Mouse (Mus musculus) limb, embryonic 12.5 days (tissue): ENCODE data around the gene Mpnd. TPM values are rescaled to one million over a fixed set of nuclear protein-coding genes. Genes with fewer than 3 reads are reported as not detected.

Experiments
- ATAC-seq: fragments of 200-750 bp; cut with Nextera tagmentation; 2 replicates; pipeline ENCODE4 v1.8.0; 2017; ENCODE audit warnings: low read depth, moderate TSS enrichment; ENCODE audit not compliant: insufficient number of reproducible peaks, insufficient read depth, low FRiP score, low TSS enrichment
- H3K27ac ChIP-seq: fragments of 300-500 bp; sonication (generic); 2 replicates; pipeline ENCODE4 v1.5.1; 2016; ENCODE audit warnings: mild to moderate bottlenecking, moderate library complexity
- H3K27me3 ChIP-seq: fragments of 300-500 bp; sonication (generic); 2 replicates; pipeline ENCODE4 v1.6.1; 2016; ENCODE audit warnings: mild to moderate bottlenecking, moderate library complexity
- H3K36me3 ChIP-seq: fragments of 300-500 bp; sonication (generic); 2 replicates; pipeline ENCODE4 v1.6.1; 2016; ENCODE audit warnings: mild to moderate bottlenecking, moderate library complexity
- H3K4me1 ChIP-seq: fragments of 300-500 bp; sonication (generic); replicated peaks from 2 replicates; pipeline ENCODE4 v1.6.1; 2016
- H3K4me2 ChIP-seq: fragments of 300-500 bp; sonication (generic); 2 replicates; pipeline ENCODE4 v1.6.1; 2016; ENCODE audit warnings: mild to moderate bottlenecking, moderate library complexity
- H3K4me3 ChIP-seq: fragments of 300-500 bp; sonication (generic); replicated peaks from 2 replicates; pipeline ENCODE4 v1.5.1; 2016; ENCODE audit warnings: mild to moderate bottlenecking
- H3K9ac ChIP-seq: fragments of 300-500 bp; sonication (generic); replicated peaks from 2 replicates; pipeline ENCODE4 v1.6.1; 2016; ENCODE audit warnings: mild to moderate bottlenecking, moderate library complexity
- H3K9me3 ChIP-seq: fragments of 300-500 bp; sonication (generic); 2 replicates; pipeline ENCODE4 v1.6.1; 2016; ENCODE audit warnings: mild to moderate bottlenecking, moderate library complexity
- WGBS: fragments of 180-500 bp; shearing (Covaris S2); methylation state at CpG from one replicate; pipeline ENCODE4 v1.1.7; 2016; 5-methylcytosine and 5-hydroxymethylcytosine counted together
- polyA plus RNA-seq: library from polyadenylated mRNA; unstranded; fragments of >200 nt; fragmentation: Nextera tagmentation; extraction: Ambion mirVana; gene quantifications from 2 replicates; pipeline ENCODE4 v1.2.1, GENCODE M21; 2016

The Mpnd gene
- 165 and 169 TPM in 2 replicates for polyA plus RNA-seq

DNA sequence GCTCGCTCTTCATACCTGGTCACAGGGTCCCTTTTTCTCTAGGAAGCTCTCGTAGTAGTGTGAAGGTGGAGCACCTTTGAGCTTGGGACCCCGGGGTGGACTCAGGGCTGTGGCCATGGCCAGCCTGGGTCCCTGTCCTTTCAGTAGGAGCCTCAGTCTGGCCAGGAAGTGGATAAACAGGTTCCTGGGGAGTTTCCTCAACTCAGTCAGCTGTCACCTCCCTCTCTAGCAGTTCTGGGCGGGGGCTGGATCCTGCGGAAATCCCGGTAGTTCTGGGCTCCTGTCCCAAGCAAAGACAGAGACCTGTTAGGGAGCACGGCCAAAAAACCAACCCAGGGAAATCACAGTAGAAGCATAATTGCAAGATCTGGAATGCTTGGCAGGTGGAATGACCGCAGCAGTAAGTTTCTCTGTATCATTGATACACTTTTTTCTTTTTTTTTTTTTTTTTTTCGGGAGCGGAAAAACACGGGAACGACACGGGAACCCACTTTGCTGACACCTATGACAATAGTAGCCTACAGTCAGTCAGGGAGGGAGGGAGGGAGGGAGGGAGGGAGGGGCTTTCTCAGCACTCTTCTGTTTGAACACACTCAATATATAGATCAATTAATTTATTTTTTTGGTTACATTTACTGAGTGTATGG lies at the start of gene Mpnd, which contains the start of gene Stap2:
Mpnd (plus strand) TSS at position 297 of the 647 bp plus-strand sequence.
Stap2 (minus strand) TSS at position 170 of the 647 bp plus-strand sequence.
- no peak for ATAC-seq
- 0 out of 2 replicates have a peak, but pooled peaks cover 1% of the 10 kb centered on the region for H3K36me3 ChIP-seq
- peaks cover 22% of the 10 kb centered on the region for H3K4me1 ChIP-seq
- H3K4me3 ChIP-seq = no peak within 1 kb of the TSS
- no peak within 1 kb of the TSS for H3K4me2 ChIP-seq
- no peak within 1 kb of the TSS for H3K27ac ChIP-seq
- H3K9ac ChIP-seq = no peak within 1 kb of the TSS
- no peaks in the 10 kb centered on the region for H3K9me3 ChIP-seq
- 35% methylated on average over 13 of the region's 13 CpGs for WGBS
- H3K27me3 ChIP-seq = peaks cover 18% of the 10 kb centered on the region

DNA sequence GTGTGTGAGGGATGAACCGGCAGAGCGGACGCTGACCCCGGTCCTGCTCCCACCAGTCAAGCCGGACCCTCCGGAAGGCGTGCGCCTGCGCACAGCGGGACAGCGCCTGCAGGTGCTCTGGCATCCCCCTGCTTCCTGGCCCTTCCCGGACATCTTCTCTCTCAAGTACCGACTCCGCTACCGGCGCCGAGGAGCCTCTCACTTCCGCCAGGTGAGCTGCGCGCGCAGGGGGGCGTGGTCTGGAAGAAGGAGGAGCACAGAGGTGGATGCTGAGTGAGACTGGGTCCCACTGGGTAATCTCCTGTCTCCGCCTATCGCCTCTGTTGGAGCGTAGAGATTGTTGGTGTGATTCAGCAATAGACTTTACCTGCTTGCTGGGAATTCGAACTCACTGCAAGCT lies 49.4 kb upstream of the Mpnd start:
- WGBS = 1% methylated on average over 26 of the region's 26 CpGs
- H3K27ac ChIP-seq = no peak overlapping the region
- H3K4me1 ChIP-seq = peaks cover 24% of the 10 kb centered on the region
- peaks cover 5% of the 10 kb centered on the region; the same call in 1 of the 2 replicates for H3K36me3 ChIP-seq
- H3K9me3 ChIP-seq = no peaks in the 10 kb centered on the region
- H3K27me3 ChIP-seq = peaks cover 32% of the 10 kb centered on the region
- H3K4me3 ChIP-seq = peak overlapping the region; percentile 51
- H3K4me2 ChIP-seq = peak overlapping the region; percentile 79
- peak overlapping the region; percentile 51 for H3K9ac ChIP-seq
- ATAC-seq = no peak

DNA sequence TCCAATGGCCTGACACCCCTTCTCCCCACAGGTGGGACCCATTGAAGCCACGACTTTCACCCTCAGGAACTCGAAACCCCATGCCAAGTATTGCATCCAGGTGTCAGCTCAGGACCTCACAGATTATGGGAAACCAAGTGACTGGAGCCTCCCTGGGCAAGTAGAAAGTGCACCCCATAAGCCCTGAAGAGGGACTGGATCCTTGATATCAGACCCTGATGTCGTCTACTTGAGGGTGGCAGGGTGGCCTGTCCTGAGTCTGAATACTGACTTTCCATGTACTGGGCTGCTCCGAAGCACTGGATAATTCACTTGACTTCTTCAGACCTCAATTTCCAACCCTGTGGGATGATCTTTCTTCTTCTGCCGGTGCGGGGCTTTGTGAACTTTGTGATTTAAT lies 48.9 kb upstream of the Mpnd start:
- Histone ChIP-seq H3K27ac (no peak overlapping the region), H3K4me2 (peak overlapping the region; percentile 79), H3K36me3 (peaks cover 10% of the 10 kb centered on the region; the same call in 1 of the 2 replicates), H3K27me3 (peaks cover 27% of the 10 kb centered on the region), H3K9ac (no peak overlapping the region), H3K4me3 (peak overlapping the region; percentile 51), H3K9me3 (no peaks in the 10 kb centered on the region), H3K4me1 (peaks cover 24% of the 10 kb centered on the region)
- WGBS = 33% methylated on average over 6 of the region's 6 CpGs
- no peak for ATAC-seq

DNA sequence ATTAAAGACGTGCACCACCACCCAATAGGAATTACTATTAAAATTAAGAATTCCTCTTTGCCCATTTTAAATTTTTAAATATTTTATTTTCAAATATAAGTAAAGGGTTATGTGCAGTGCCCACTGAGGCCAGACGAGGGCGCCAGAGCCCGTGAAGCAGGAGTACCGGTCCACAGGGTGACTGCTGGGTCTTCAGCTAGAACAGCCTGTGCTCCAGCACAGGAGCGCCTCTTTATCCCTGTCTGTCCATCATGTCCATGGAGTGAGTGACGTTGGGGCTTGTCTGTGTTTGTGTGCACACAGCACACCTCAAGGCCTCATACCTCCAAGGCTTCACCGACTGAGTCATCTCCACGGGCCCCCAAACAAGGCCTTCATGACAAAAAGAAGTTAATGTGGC lies 48.3 kb upstream of the Mpnd start:
- 15% methylated on average over 9 of the region's 9 CpGs for WGBS
- no peak; the same call in 1 of the 2 replicates for ATAC-seq
- Histone ChIP-seq H3K4me1 (peaks cover 24% of the 10 kb centered on the region), H3K4me2 (peak overlapping the region; percentile 4; the same call in 1 of the 2 replicates), H3K9me3 (no peaks in the 10 kb centered on the region), H3K27me3 (peaks cover 26% of the 10 kb centered on the region), H3K27ac (no peak overlapping the region), H3K9ac (no peak overlapping the region), H3K36me3 (peaks cover 15% of the 10 kb centered on the region), H3K4me3 (no peak overlapping the region)

GRCm38 (mm10) chr17:55957726-55958583 lies 47.6 kb upstream of the Mpnd start:
- Histone ChIP-seq H3K36me3 (peaks cover 21% of the 10 kb centered on the region), H3K9me3 (no peaks in the 10 kb centered on the region), H3K9ac (peak overlapping the region; percentile 52), H3K27ac (peak overlapping the region; percentile 94), H3K4me2 (peak overlapping the region; percentile 79), H3K27me3 (peaks cover 21% of the 10 kb centered on the region), H3K4me1 (peaks cover 24% of the 10 kb centered on the region), H3K4me3 (peak overlapping the region; percentile 53)
- 78% methylated on average over 13 of the region's 13 CpGs for WGBS
- ATAC-seq = no peak

GRCm38 (mm10) chr17:55958584-55958886 lies 47.0 kb upstream of the Mpnd start:
- Histone ChIP-seq H3K9me3 (no peaks in the 10 kb centered on the region), H3K27me3 (peaks cover 18% of the 10 kb centered on the region), H3K4me1 (peaks cover 24% of the 10 kb centered on the region), H3K4me2 (peak overlapping the region; percentile 79), H3K9ac (peak overlapping the region; percentile 52), H3K27ac (peak overlapping the region; percentile 94), H3K4me3 (peak overlapping the region; percentile 53), H3K36me3 (peaks cover 27% of the 10 kb centered on the region)
- 26% methylated on average over 2 of the region's 2 CpGs for WGBS
- no peak for ATAC-seq

DNA sequence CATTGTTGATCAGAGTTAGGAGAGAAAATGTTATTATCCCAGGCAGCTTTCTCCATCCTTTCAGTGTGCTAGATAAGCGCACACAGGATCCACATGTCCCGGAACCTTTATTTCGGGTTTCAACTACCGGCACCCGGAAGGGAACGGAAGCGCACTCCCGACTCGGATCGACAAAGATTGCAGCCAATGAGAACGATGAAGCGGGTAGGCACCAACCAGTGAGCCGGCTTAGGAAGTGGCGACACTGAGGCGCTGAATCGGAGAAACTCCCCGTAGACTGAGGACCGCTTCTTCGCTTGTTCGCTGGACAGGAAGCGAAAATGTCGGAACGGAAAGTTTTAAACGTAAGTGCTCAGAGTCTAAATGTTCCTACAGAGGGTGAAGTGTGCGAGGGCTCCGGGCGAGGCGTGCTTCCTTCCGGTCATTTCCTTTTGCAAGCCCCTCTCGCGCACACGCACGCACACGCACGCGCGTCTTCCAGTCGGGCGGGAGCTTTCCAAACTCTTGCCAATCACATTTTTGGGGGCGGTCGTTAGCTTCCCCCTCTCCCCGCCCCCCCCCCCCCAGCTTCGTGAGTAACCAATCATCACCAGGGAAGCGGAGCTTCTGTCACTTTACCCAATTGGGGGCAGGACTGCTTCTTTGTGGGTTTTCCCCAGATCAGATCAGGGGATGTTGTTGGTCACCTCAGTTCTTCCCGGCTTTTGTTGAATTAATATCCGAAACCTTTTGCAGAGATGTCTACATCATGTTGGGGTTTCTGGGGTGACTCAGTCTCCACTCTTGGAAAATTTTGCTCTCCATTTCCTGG lies 46.4 kb upstream of the Mpnd start, which contains the start of gene Yju2:
Yju2 (plus strand) TSS at position 182 of the 811 bp plus-strand sequence.
- peak within 1 kb of the TSS; percentile 94 for H3K27ac ChIP-seq
- H3K4me1 ChIP-seq = peaks cover 24% of the 10 kb centered on the region
- H3K36me3 ChIP-seq = peaks cover 33% of the 10 kb centered on the region
- ATAC-seq = peak; percentile 83
- H3K4me2 ChIP-seq = peak within 1 kb of the TSS; percentile 79
- H3K9ac ChIP-seq = peak within 1 kb of the TSS; percentile 57
- no peaks in the 10 kb centered on the region for H3K9me3 ChIP-seq
- H3K4me3 ChIP-seq = peak within 1 kb of the TSS; percentile 53
- under 1% methylated on average over 46 of the region's 46 CpGs for WGBS
- H3K27me3 ChIP-seq = peaks cover 13% of the 10 kb centered on the region

DNA sequence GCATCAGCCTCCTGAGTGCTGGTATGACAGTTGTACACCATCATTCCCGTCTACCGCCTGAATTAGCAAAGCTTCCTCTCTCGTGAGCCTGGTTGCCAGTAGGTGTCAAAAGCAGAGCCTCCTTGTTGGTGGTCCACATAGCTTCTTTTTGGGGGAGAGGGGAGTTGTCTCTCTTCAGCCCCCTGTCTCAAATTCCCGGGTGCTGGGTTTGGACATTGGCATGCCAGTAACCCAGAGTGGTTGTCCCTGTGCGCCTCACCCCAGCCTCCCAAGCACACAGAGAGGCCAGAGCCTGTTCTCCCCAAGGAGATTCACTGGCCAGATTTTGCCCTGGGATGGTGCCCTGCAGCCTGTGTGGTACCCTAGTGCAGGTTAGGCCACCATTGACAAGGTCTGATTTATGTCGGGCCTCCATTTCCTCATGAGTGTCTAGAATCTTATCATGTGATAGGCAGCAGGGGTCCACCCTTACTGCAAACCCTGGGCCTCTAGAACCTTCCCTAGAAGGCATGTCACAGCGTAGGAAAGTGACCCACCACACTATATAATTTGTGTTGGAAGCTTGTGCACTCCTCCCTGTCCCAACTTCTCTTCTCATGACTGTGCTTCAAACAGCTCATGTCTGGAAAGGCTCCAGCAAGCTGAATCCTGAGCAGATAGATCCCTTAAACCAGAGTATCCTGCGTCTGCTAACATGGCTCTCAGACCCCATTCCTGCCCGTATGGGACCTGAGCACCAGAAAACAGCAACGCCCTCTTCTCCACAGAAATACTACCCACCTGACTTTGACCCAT lies 45.4 kb upstream of the Mpnd start:
- peak overlapping the region; percentile 53 for H3K4me3 ChIP-seq
- ATAC-seq = no peak
- H3K36me3 ChIP-seq = peaks cover 43% of the 10 kb centered on the region
- H3K27ac ChIP-seq = no peak overlapping the region
- peaks cover 3% of the 10 kb centered on the region for H3K27me3 ChIP-seq
- peak overlapping the region; percentile 79 for H3K4me2 ChIP-seq
- WGBS = 76% methylated on average over 10 of the region's 10 CpGs
- H3K9ac ChIP-seq = peak overlapping the region; percentile 18; the same call in 1 of the 2 replicates
- H3K9me3 ChIP-seq = no peaks in the 10 kb centered on the region
- H3K4me1 ChIP-seq = peaks cover 24% of the 10 kb centered on the region

DNA sequence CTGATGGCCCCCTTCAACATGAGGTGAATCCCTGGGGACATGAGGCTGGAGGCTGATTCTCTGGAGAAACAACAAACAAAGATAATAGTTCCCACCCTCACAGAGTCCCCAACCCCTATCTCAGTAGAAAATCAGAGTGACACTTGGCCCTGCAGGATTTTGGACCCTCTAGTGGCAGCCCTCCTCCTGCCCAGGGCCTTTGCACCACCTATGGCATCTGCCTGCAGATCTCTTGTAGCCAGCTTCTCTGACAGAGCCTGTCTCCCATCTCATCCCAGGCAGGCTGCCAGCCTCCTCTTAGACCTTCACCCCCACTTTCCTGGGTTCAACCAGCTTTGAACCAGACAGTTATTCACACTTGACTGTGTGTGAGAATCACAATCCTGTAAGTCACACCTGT lies 44.7 kb upstream of the Mpnd start:
- Histone ChIP-seq H3K9ac (no peak overlapping the region), H3K36me3 (peaks cover 48% of the 10 kb centered on the region), H3K4me2 (no peak overlapping the region), H3K4me1 (peaks cover 24% of the 10 kb centered on the region), H3K27me3 (no peaks in the 10 kb centered on the region), H3K27ac (no peak overlapping the region), H3K4me3 (no peak overlapping the region), H3K9me3 (no peaks in the 10 kb centered on the region)
- ATAC-seq = no peak

DNA sequence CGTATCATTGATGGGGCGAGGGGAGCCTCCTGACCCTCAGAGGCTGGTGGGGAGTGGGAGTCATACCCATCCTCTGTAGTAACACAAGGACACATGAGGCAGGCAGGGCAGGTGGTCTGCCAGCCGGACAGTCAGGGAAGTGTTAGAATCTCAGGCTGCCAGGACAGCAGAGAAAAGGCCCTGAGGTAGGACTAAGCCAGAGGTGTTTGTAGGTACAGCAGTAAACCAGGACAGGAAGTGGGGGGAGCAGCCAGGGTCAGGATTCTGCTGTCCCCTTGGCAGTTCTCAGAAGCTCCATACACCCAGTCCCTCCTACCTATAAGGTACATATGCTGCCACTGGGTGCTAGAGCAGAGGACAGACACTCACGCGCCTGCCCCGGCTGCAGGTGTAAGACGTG lies 43.9 kb upstream of the Mpnd start:
- no peak overlapping the region for H3K9ac ChIP-seq
- H3K4me2 ChIP-seq = no peak overlapping the region
- no peaks in the 10 kb centered on the region for H3K9me3 ChIP-seq
- ATAC-seq = no peak
- H3K36me3 ChIP-seq = peaks cover 55% of the 10 kb centered on the region
- WGBS = 87% methylated on average over 7 of the region's 7 CpGs
- no peaks in the 10 kb centered on the region for H3K27me3 ChIP-seq
- no peak overlapping the region for H3K27ac ChIP-seq
- H3K4me1 ChIP-seq = peaks cover 17% of the 10 kb centered on the region
- no peak overlapping the region for H3K4me3 ChIP-seq
